Mouse (Mus musculus): ENCODE data around the gene Acbd6. TPM values are rescaled to one million over a fixed set of nuclear protein-coding genes. Genes with fewer than 3 reads are reported as not detected.

Acbd6 gene
- total and polyA plus RNA-seq, 2 experiments: 14.8 to 71.5 TPM

- Histone ChIP-seq H3K4me3 (ENCODE audit: insufficient read depth, low read depth, low read length) (no peak overlapping the region), H3K36me3 (ENCODE audit: control insufficient read depth, insufficient read depth, low read length) (peaks cover 2% of the 10 kb centered on the region; the same call in 1 of the 2 replicates), H3K4me1 (ENCODE audit: control insufficient read depth, insufficient read depth, low read length) (no peaks in the 10 kb centered on the region), H3K27ac (replicated peaks; ENCODE audit: insufficient read depth, low read depth, low read length) (no peak overlapping the region), H3K9ac (ENCODE audit: low read depth, low read length) (no peak overlapping the region), H3K27me3 (ENCODE audit: control insufficient read depth, insufficient read depth, low read length) (no peaks in the 10 kb centered on the region), H3K79me2 (ENCODE audit: control insufficient read depth, insufficient read depth, low read length) (no peaks in the 10 kb centered on the region)
- no peak for DNase-seq (ENCODE audit: extremely low read depth, low read depth, low spot score)
- 97% methylated on average over 6 of the region's 6 CpGs for WGBS
- TF ChIP-seq POLR2A (IDR thresholded peaks at IDR 0.05; ENCODE audit: extremely low read depth, insufficient read depth, low read length): no peak
- no peak for TF ChIP-seq CTCF (IDR thresholded peaks at IDR 0.05; ENCODE audit: low read depth, low read length)
Measured at GRCm38 (mm10) chr1:155692230-155692629, 134.3 kb downstream of the Acbd6 start.

GRCm38 (mm10) chr1:155693026-155693425, 135.1 kb downstream of the Acbd6 start:
- 89% methylated on average over 11 of the region's 11 CpGs for WGBS
- no peak for DNase-seq (ENCODE audit: extremely low read depth, low read depth, low spot score)

GRCm38 (mm10) chr1:155693443-155693842, 135.5 kb downstream of the Acbd6 start:
- H3K79me2 ChIP-seq (ENCODE audit: control insufficient read depth, insufficient read depth, low read length): no peaks in the 10 kb centered on the region
- H3K4me3 ChIP-seq (ENCODE audit: insufficient read depth, low read depth, low read length): no peak overlapping the region
- no peaks in the 10 kb centered on the region for H3K36me3 ChIP-seq (ENCODE audit: control insufficient read depth, insufficient read depth, low read length)
- TF ChIP-seq CTCF (IDR thresholded peaks at IDR 0.05; ENCODE audit: low read depth, low read length) (no peak), POLR2A (IDR thresholded peaks at IDR 0.05; ENCODE audit: extremely low read depth, insufficient read depth, low read length) (no peak)
- no peak overlapping the region for H3K9ac ChIP-seq (ENCODE audit: low read depth, low read length)
- H3K4me1 ChIP-seq (ENCODE audit: control insufficient read depth, insufficient read depth, low read length): no peaks in the 10 kb centered on the region
- no peaks in the 10 kb centered on the region for H3K27me3 ChIP-seq (ENCODE audit: control insufficient read depth, insufficient read depth, low read length)
- no peak for DNase-seq (ENCODE audit: extremely low read depth, low read depth, low spot score)
- 88% methylated on average over 5 of the region's 5 CpGs for WGBS
- no peak overlapping the region for H3K27ac ChIP-seq (replicated peaks; ENCODE audit: insufficient read depth, low read depth, low read length)

More at GRCm38 (mm10) chr1:155693026-155693425, 135.1 kb downstream of the Acbd6 start:
- H3K4me3 ChIP-seq (ENCODE audit: insufficient read depth, low read depth, low read length): no peak overlapping the region
- no peaks in the 10 kb centered on the region for H3K4me1 ChIP-seq (ENCODE audit: control insufficient read depth, insufficient read depth, low read length)
- no peaks in the 10 kb centered on the region for H3K79me2 ChIP-seq (ENCODE audit: control insufficient read depth, insufficient read depth, low read length)
- H3K27ac ChIP-seq (replicated peaks; ENCODE audit: insufficient read depth, low read depth, low read length): no peak overlapping the region
- no peak overlapping the region for H3K9ac ChIP-seq (ENCODE audit: low read depth, low read length)
- H3K36me3 ChIP-seq (ENCODE audit: control insufficient read depth, insufficient read depth, low read length): peaks cover 2% of the 10 kb centered on the region; the same call in 1 of the 2 replicates
- H3K27me3 ChIP-seq (ENCODE audit: control insufficient read depth, insufficient read depth, low read length): no peaks in the 10 kb centered on the region
- TF ChIP-seq POLR2A (IDR thresholded peaks at IDR 0.05; ENCODE audit: extremely low read depth, insufficient read depth, low read length): no peak
- TF ChIP-seq CTCF (IDR thresholded peaks at IDR 0.05; ENCODE audit: low read depth, low read length): no peak

- H3K27ac ChIP-seq (replicated peaks; ENCODE audit: insufficient read depth, low read depth, low read length): no peak overlapping the region
- no peak overlapping the region for H3K4me3 ChIP-seq (ENCODE audit: insufficient read depth, low read depth, low read length)
- 72% methylated on average over 17 of the region's 17 CpGs for WGBS
- H3K4me1 ChIP-seq (ENCODE audit: control insufficient read depth, insufficient read depth, low read length): no peaks in the 10 kb centered on the region
- no peak overlapping the region for H3K9ac ChIP-seq (ENCODE audit: low read depth, low read length)
- no peak for DNase-seq (ENCODE audit: extremely low read depth, low read depth, low spot score)
- H3K79me2 ChIP-seq (ENCODE audit: control insufficient read depth, insufficient read depth, low read length): no peaks in the 10 kb centered on the region
- no peaks in the 10 kb centered on the region for H3K27me3 ChIP-seq (ENCODE audit: control insufficient read depth, insufficient read depth, low read length)
- H3K36me3 ChIP-seq (ENCODE audit: control insufficient read depth, insufficient read depth, low read length): no peaks in the 10 kb centered on the region
- TF ChIP-seq POLR2A (IDR thresholded peaks at IDR 0.05; ENCODE audit: extremely low read depth, insufficient read depth, low read length) (no peak), CTCF (IDR thresholded peaks at IDR 0.05; ENCODE audit: low read depth, low read length) (no peak)
Measured at GRCm38 (mm10) chr1:155698373-155699159, 140.6 kb downstream of the Acbd6 start.

- DNase-seq (ENCODE audit: extremely low read depth, low read depth, low spot score): no peak
- no peak for TF ChIP-seq CTCF (IDR thresholded peaks at IDR 0.05; ENCODE audit: low read depth, low read length)
- no peak for TF ChIP-seq POLR2A (IDR thresholded peaks at IDR 0.05; ENCODE audit: extremely low read depth, insufficient read depth, low read length)
Measured at GRCm38 (mm10) chr1:155700886-155701285, 143.0 kb downstream of the Acbd6 start.

GRCm38 (mm10) chr1:155703191-155703680, 145.3 kb downstream of the Acbd6 start:
- 82% methylated on average over 5 of the region's 5 CpGs for WGBS
- Histone ChIP-seq H3K27ac (replicated peaks; ENCODE audit: insufficient read depth, low read depth, low read length) (no peak overlapping the region), H3K36me3 (ENCODE audit: control insufficient read depth, insufficient read depth, low read length) (no peaks in the 10 kb centered on the region), H3K27me3 (ENCODE audit: control insufficient read depth, insufficient read depth, low read length) (no peaks in the 10 kb centered on the region), H3K4me1 (ENCODE audit: control insufficient read depth, insufficient read depth, low read length) (no peaks in the 10 kb centered on the region), H3K9ac (ENCODE audit: low read depth, low read length) (no peak overlapping the region), H3K4me3 (ENCODE audit: insufficient read depth, low read depth, low read length) (no peak overlapping the region), H3K79me2 (ENCODE audit: control insufficient read depth, insufficient read depth, low read length) (no peaks in the 10 kb centered on the region)
- TF ChIP-seq CTCF (IDR thresholded peaks at IDR 0.05; ENCODE audit: low read depth, low read length): no peak
- no peak for TF ChIP-seq POLR2A (IDR thresholded peaks at IDR 0.05; ENCODE audit: extremely low read depth, insufficient read depth, low read length)
- no peak for DNase-seq (ENCODE audit: extremely low read depth, low read depth, low spot score)

More at GRCm38 (mm10) chr1:155700886-155701285, 143.0 kb downstream of the Acbd6 start:
- no peaks in the 10 kb centered on the region for H3K27me3 ChIP-seq (ENCODE audit: control insufficient read depth, insufficient read depth, low read length)
- no peak overlapping the region for H3K27ac ChIP-seq (replicated peaks; ENCODE audit: insufficient read depth, low read depth, low read length)
- H3K79me2 ChIP-seq (ENCODE audit: control insufficient read depth, insufficient read depth, low read length): no peaks in the 10 kb centered on the region
- no peak overlapping the region for H3K9ac ChIP-seq (ENCODE audit: low read depth, low read length)
- H3K4me3 ChIP-seq (ENCODE audit: insufficient read depth, low read depth, low read length): no peak overlapping the region
- no peaks in the 10 kb centered on the region for H3K36me3 ChIP-seq (ENCODE audit: control insufficient read depth, insufficient read depth, low read length)
- H3K4me1 ChIP-seq (ENCODE audit: control insufficient read depth, insufficient read depth, low read length): no peaks in the 10 kb centered on the region

Measured in liver, adult 2 months (tissue).